Mouse (Mus musculus) liver (tissue): ENCODE data around the gene Ppp1r26.

Experiments
- DNase-seq: peaks from one replicate; pipeline ENCODE4 v3.0.0-alpha.2; 2020; ENCODE audit warnings: mixed read lengths

Gene Ppp1r26

GRCm38 (mm10) chr2:28504676-28505075, 58.1 kb downstream of the Ppp1r26 start:
- DNase-seq, result no peak
